Mouse (Mus musculus): ENCODE measurements at regions not wholly inside any gene's neighbourhood (a gene's known extent, or its start where the extent isn't known, plus 50 kb on each side); places are given as distances from the start of the nearest gene placed in this dataset.

DNA sequence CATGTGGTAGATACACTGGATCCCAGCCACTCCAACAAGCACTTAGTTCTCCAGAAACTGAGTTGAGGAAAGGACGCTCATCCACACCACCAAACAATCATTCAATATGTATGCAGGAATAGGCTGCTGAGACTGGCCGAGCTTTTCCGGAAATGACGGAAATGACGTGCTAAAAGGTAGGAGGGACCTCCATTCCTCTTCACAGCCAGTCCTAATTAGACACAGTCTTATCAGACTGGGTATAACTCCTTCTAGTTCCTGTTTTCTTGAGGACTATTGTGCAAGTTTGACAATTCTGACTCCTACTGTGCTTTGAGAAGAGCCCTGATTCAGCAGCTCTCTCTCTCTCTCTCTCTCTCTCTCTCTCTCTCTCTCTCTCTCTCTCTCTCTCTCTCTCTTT lies 477.9 kb upstream of the Gm26657 start:
- DNase-seq = no peak

DNA sequence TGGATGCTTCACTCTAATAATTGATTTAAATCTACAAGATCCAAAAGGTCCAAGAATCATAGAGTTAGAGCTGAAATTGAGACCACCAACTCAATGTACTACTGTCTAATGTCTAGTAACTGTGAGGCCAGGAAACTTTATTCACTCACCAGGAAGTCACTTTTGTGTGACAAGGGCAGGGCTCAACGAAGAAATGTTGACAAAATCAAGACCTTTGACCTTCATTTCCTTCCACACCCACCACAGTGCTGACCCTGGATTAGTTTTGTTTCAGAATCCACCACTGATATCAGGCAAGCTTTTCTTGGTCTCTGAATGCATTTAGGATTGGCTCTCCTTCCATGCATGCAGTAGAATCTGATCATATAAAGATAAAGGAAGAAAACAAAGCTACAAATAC lies 487.5 kb upstream of the Gm26657 start:
- no peak for DNase-seq

DNA sequence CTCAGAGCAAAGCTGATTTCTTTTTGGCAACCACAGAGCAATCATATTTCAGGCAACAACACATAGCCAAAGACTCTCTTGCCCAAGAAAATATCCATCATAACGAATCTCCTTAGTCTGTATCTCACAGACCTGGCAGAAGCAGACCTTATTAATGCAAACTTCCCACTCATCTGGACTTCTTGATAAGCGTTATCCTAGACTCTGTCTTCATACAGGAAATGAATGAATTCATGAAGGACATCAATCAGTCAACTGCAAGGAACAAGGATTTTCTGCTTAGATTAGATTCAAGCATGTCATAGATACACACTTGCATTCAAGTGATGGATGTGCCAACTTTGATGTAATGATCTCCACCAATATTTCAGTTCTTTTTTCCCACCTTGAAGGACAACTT lies 488.1 kb upstream of the Gm26657 start:
- DNase-seq = no peak

DNA sequence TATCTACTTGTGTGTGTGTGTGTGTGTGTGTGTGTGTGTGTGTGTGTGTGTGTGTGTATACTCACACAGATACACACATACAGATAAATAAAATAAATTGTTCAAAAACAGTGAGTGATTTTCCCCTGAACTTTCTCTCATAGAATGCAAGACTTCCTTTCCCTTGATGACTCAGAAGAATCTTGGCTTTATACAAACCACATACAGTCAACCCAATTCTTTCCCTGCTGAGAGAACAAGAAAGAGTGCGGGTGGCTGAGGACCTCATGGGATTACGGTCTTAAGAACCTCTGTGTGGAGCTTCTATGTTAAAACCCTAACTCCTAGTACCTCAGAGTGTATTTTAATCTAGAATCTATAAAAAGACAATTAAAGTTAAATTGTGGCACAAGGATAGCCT lies 489.3 kb upstream of the Gm26657 start:
- DNase-seq = no peak

DNA sequence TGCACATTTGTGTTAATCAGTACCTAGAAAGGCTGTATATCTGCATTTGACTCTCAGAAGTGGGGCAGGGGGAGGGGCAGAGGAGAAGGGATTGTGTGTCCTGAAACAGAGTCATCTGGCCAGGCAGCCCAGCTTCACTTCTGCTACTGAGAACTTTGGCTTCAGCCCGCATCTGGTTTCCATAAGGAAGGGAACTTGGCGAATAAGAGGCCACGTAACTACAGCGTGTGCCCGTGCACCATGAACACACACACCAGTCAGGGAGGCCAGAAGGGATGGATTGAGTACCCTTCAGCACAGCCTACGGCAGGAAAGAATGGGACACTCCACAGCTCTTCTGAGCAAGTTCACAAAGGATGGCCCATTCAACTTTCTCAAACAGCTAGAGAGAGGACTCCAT lies 496.0 kb upstream of the Gm26657 start:
- no peak for DNase-seq

DNA sequence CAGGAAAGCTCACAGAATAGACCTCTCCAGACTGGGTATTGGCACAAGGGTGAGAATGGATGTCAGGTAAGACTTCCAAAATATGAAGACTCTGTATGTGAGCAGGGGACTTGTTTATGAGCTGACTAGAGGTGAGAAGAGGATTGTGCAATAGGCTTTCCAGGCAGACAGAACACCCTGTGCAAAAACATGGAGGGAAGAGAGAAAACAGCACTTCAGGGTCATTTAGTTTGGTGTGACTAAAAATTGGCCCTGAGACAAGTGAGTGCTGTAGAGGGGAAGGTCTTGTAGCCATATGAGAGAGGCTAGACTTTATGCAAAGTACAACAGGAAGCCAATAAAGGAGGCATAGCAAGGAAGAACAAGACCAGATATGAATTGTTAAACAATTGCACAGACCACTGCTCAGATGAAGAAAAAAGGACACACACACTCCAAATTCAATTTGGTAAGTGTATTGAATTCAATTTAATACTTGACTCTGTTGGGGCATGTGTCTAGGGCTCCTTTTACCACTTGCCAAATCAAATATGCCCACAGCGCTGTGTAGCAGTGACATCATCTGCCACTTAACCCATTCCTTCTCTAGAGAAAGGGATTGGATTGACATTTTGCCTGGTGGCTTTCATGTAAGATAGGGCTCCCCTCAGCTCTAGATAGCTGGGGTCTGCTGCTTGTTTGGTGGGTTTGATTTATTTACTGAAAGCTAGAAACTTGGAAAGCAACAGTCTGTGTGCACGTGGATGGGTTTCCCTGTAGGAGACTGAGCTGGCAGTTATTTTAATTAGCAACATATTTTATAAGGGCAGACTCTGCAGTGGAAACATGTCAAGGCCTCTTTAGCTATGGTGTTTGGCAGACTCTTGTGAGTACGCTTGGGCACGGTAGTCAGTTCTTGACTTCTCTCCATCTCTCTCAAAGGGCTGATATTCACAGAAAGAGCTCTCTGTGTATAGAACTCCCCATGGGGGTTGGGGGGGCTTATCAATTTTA lies 501.1 kb upstream of the Gm26657 start:
- no peak for DNase-seq

DNA sequence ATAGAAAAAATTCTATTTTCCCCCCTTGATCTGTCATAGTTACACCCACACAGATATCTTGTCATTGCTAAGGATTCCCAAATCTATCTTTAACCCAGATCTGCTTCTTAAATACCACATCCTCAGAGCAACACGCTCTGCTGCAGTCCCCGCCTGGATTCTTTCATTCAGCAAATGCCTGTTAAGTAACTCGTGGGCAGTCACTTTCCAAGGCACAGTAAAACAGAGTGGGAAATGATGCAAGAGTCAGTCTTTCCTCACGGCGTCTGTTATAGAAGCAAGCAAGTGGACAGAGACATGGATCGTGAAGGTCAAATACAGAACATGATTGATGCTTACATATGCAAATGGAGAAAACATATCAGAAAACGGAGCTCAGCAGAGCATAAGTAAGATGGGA lies 508.5 kb upstream of the Gm26657 start:
- DNase-seq = no peak

DNA sequence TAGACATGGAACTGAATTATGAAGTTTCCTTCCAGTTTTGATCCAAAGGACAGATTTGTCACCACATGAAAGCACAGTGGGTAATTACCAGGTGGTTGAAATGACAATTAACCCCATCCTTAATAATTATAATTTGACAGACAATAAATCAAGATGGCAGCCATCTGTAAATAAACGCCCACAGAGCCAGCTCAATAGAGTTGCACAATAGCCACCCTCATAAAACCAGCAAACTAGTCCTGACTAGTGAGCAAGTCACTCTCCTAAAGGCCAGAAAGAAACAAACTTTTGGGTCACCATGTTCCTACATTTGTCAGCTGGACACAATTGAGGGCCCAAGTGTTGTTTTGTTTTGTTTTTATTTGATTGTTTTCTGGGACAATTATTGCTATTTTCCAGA lies 509.4 kb upstream of the Gm26657 start:
- no peak for DNase-seq

DNA sequence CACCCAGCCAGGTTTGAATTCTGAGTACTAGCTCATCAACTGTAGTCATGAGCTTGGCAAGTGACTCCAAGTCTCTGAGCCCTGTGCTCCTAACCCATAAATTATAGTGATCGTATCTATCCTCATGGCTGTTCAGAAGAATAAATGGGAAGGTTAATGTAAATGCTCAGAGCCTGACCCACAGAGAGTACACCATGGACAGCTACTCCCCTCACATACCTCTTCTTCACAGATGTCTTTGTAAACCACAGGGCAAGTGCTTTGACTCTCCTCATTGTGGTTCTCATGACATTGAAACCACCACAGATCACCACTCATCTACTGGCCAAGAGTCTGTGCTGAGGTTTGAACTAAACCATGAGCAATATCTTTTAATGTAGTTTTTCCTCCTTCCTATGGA lies 513.4 kb upstream of the Gm26657 start:
- DNase-seq = no peak

DNA sequence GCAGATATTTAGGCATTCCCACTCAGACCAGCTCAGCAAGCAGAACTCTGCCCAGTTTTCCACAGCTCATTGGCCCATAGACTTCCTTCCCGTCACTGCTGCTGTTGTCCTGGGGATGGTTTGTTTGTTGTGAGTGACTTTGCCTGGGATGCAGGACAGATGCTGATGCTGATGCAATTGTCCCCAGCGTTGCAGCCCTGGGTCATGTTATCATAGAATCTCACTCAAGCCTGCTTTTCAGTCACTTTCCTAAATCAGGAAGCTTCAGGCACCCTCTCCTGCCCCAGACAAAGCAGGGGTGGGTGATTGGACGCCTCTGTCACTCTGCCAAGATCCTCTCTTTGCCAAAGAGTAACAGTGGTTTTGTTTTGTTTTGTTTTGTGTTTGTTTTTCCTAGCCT lies 515.3 kb upstream of the Gm26657 start:
- peak; percentile 19 for DNase-seq

DNA sequence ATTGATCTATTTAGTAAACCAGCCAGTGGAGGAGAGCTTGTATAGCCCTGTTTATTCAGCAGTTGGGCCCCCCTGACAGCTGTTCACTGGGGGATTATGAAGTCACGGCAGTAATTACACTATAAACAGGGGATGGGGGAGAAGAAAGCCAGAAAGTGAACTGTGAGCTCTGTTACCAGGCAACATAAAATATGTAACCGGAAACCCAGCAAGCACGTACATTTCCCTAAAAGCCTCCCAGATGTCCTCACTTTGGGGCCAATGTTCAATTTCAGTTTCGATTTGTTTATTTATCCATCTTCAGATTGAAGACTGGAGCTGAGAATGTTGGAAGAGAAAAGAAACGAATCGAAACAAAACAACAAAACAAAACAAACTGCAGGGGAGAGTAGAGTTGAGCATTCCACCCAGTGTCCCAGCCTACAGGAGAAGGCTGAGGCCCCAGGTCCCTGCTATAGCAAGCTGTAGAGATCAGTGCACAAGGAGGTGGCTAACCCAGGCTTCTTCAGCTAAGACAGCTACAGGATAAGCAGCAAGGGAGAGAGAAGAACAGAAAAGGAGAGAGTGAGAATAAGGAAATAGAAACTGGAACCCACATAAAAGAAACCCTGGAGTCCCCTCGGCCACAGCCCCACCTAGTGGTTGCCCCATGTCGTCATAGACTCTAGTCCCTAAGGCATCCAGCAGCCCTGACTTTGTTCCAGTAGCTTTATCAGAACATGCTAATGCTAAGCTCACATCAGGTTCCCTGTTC lies 517.7 kb upstream of the Gm26657 start:
- DNase-seq = peak; percentile 84

DNA sequence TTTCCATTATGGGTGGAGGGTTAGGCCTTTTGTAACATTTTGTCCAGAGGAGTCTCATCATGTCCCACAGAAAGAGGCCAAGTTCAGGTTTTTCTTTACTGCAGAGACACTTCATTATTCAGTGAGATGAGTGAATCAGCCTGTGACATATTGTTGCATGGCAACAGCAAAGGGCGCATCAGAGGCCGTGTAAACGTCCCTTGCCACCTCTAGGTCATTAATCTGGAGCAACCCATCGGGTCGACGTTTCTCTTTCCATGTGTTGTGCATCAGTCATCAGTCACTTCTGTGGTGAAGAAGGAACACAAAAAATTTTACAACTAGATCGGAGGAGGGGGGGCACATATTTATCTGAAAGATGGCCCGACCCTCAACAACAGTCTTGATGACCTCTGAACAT lies 519.3 kb upstream of the Gm26657 start:
- peak; percentile 7 for DNase-seq

DNA sequence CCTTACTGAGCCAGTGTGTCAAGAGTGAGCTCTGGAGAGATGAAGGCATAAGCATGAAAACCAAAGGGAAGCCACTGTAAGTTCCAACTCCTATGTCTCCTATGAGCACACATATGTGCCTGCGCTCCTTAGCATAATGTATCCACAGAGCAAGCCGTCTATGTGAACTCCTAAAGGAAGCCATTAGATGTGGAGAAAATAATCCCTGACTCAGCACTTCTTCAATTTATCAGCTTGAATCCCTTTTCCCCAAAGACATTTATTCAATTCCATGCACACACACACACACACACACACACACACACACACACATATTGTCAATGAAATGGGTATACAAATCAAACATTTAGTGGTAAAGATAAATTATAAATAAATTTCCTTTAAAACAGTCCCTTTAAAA lies 530.4 kb upstream of the Gm26657 start:
- DNase-seq = no peak

DNA sequence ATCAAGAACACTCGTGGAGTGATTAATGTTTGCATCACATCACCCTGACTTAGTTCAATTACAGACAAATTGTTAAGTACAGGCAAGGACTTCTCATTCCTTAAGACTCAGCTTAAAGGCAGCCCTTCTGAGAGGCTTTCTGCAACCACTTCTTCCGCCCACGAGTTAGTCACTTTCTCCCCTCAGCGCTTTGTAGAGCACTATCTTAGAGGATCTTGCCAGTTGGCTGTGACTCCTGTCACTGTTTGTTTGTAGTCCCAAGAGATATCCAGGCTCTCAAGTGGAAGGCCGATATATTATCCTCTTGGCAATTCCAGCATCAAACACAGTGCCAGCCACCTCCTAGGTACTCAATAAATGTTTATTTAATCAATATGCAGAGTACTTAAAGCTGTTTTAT lies 532.1 kb upstream of the Gm26657 start:
- DNase-seq = peak; percentile 18

DNA sequence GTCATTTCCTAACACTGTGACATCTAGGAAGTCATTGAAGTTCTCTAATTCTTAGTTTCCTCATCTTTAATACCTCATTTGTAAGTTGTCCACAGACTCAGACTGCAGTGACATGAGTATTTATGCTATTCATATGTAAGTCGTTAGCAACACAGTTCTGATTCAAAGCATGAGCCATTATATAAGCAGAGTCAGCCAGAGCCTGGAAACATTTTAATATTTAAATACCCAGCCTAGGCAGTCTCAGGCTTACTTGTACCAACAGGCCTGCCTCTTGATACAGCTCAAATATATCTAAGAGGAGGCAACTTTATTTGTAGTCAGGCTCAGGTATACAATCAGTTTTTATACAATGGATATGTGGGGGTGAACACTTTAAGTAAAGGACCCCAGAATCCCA lies 534.8 kb upstream of the Gm26657 start:
- DNase-seq = no peak

DNA sequence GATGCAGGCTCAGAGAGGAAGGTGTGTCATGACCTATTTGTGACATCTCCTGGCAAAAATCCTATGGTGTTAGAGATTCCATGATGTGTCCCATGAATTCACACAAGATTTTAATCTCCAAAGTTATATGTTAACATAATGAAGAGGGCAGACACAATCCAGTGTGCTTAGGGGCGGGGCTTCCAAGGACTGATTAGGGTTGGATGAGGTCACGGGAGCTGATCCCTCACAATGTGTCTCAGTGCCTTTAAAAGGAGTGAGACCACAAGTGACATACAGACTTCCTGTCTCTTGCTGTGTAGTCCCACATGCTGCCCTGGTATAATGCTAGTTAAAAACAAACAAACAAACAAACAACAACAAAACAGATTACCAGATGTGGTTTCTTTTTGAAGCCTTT lies 546.5 kb upstream of the Gm26657 start:
- DNase-seq = no peak

DNA sequence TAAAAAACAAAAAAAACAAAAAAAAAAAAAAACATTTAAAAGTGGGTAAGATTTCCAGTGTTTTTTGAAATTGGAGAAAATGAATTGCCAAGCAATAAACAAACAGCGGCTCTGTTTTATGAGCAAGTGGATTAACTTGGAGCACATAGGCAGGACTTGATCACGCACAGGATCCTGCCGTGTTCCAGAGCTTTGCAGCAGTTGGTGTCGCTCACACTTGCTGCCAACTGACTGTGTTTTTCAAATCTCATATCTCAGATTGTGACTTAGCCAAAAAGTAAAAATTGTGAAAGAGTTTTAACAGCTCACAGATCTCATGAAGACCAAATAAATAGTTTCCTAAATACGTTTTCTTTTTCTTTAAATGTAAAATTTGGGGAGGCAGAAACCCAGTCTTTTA lies 547.4 kb upstream of the Gm26657 start:
- DNase-seq = no peak

DNA sequence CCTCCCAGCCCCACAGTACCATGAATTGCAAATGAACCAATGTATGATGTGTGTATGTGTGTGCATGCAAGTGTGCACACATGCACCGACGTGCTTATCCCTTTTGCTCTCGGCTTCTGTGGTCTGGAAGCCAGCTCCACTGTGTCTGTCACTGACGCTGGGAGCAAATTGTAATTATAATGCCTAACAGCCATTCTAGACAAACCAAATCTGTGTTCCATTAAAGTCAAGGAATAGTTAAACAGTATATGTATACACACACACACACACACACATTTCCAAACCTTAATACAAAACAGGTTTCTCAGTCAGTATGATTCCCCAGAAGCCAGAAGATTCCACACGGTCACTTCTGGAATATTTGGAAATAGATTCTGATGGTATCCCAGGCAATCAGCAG lies 560.3 kb upstream of the Gm26657 start:
- no peak for DNase-seq

DNA sequence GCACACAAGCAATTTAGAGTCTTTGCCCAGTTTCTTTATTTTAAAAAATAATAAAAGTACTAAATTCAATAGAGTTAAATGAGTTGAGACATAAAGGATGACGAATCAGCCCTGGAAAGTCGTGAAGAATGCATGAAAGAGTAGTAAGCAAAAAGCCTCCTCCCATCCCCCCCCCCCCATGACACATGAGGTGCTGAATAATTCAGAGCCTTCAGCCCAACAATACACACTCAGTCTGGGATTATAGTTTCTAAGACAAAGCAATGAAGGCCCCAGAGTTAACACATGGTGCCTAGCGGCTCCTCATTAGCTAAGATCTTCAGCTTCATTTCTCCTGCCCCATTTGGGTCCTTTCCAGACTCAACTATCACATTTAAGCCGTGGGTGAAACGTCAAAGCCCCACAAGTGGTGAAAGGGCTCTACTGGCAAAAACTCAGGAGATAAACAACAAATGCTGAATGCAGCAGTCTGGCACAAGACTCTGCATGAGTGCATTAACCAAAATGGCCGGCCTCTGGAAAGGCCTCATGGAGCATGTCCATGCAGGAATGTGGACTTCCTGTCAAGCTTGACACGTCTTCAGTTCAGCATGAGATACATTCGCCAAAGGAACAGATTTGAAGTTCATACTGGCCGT lies 560.9 kb upstream of the Gm26657 start:
- DNase-seq = no peak

DNA sequence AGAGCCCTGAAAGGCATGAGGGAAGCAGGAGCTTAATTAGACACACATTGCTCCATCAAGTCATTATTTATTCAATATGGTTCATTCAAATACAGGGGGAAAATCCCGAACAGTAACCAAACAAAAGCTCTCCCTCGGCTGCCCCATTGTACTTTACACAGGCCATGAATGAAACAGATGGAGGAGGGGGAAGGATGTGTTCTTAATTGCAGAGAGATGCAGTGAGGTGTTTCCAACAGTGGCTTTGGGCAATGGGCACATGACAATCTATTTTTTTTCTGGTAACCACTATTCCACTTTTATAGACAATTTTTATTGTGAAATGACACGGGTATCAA lies 578.6 kb upstream of the Gm26657 start:
- no peak for DNase-seq

DNA sequence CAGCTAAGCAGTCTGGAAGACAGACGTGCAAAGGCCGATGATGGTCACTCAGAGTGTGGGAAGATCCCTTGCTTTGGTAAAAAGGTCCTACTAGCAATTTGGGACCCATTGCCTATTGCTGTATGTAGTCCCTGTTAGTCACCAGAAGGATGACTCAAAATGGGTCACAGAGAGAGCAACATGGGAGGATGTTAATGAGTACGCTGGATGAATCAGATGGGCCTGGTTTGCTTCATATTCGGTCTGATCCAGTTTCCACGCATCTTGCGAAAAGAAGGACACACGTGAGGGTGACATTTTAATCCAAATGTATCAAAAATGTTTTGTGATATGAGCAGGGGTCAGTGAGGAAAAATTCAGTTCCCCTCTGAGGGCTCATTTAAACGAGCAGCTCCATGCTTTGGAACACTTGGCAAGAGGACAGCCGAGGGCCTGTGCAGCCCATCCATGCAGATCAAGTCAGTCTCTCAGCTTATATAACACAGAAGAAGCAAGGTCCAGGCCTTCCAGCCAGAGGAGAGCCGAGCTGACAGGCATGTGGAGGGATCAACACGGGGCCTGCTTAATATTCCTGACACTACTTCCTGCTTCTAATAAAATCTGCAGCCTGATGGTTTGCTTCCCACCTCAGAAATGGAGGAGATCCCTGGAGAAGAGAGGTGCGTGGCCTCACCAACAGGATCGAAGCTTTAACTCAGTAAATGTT lies 579.2 kb upstream of the Gm26657 start:
- no peak for DNase-seq

DNA sequence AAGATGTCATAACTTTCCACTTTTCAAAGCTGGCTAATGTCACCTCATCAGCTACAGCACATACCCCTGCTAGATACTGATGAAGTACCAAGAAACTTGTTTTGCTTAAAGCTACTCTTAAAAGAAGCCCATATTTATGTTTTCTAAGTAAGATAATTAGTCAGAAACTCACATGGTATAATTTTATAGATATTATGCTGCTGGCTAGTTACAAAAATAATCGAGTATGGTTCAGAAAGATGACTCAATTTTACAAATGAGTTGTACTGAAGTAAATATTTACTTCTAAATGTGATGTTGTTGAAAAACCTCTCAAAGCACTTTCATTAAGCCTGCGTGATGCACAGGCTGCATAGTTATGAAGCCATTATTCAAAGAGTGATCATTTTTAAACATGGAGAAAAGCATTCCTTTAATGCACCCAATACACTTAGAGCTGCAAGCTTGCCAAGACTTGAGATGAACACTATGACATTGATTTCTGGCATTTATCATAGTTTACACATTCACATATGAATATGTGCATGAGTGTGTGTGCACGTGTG lies 582.3 kb upstream of the Gm26657 start:
- no peak for DNase-seq

Data from adrenal gland, postnatal 14 days (tissue).